Mouse (Mus musculus): ENCODE measurements at regions not wholly inside any gene's neighbourhood (a gene's known extent, or its start where the extent isn't known, plus 50 kb on each side); places are given as distances from the start of the nearest gene placed in this dataset.

DNA sequence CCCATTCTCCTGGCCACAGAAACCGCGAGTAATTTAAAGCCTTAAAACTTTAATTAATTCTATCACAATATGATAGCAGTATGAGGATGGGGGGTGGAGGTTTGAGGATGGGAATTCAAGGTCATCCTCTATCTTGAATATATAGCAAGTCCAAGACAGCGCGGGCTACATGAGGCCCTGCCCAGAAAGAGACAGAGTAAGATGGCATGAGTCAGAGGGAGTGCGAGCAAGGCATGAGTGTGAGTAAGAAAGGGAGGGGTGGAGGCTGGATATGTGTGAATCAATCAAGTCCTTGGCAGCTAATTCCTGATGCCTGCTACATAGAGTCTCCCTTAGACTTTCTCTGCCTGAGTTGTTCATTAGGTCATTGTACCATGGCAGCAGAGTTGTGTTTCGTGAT lies 186.5 kb upstream of the Palmd start:
- no peak for ATAC-seq (ENCODE audit: extremely low read depth, insufficient number of reproducible peaks, low FRiP score, low TSS enrichment)
- Histone ChIP-seq H3K4me3 (no peak overlapping the region), H3K27ac (replicated peaks) (no peak overlapping the region), H3K36me3 (no peaks in the 10 kb centered on the region), H3K4me1 (peaks cover 9% of the 10 kb centered on the region), H3K27me3 (replicated peaks) (no peaks in the 10 kb centered on the region), H3K9me3 (no peaks in the 10 kb centered on the region), H3K4me2 (no peak overlapping the region), H3K9ac (no peak overlapping the region)
- WGBS, result 81% methylated on average over 6 of the region's 6 CpGs

- Histone ChIP-seq H3K9ac (no peak overlapping the region), H3K27ac (replicated peaks) (no peak overlapping the region), H3K27me3 (replicated peaks) (no peaks in the 10 kb centered on the region), H3K4me2 (no peak overlapping the region), H3K4me3 (no peak overlapping the region), H3K36me3 (no peaks in the 10 kb centered on the region), H3K4me1 (peaks cover 9% of the 10 kb centered on the region), H3K9me3 (no peaks in the 10 kb centered on the region)
- no peak for ATAC-seq (ENCODE audit: extremely low read depth, insufficient number of reproducible peaks, low FRiP score, low TSS enrichment)
- WGBS, result 47% methylated on average over 2 of the region's 2 CpGs
Measured at GRCm38 (mm10) chr3:117153011-117153473, 184.3 kb upstream of the Palmd start.

DNA sequence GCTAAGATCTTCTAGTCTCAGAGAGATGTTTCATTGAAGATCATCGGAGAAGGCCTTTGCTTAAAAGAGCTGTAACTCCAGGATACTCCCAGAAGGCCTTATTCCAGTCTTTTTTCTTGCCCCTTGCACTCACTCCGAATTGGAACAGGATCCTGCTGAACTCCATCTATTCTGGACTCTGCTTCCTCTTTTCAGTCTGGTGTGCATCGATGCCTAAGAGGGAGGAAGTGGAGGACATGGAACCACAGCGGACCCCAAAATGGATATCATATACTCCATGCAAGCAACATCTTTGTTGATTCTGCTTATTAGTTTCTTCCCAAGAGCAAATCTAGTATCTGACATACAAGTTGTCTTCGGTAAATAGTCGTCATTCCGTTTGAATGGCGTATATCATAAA lies 183.6 kb upstream of the Palmd start:
- ATAC-seq (ENCODE audit: extremely low read depth, insufficient number of reproducible peaks, low FRiP score, low TSS enrichment), result no peak
- H3K4me1 ChIP-seq, result peaks cover 9% of the 10 kb centered on the region
- no peaks in the 10 kb centered on the region for H3K36me3 ChIP-seq
- no peaks in the 10 kb centered on the region for H3K27me3 ChIP-seq (replicated peaks)
- H3K4me3 ChIP-seq, result no peak overlapping the region
- no peaks in the 10 kb centered on the region for H3K9me3 ChIP-seq
- H3K27ac ChIP-seq (replicated peaks), result no peak overlapping the region
- 77% methylated on average over 8 of the region's 8 CpGs for WGBS
- no peak overlapping the region for H3K4me2 ChIP-seq
- no peak overlapping the region for H3K9ac ChIP-seq

- ATAC-seq (ENCODE audit: extremely low read depth, insufficient number of reproducible peaks, low FRiP score, low TSS enrichment), result no peak
- H3K27ac ChIP-seq (replicated peaks), result no peak overlapping the region
- H3K4me3 ChIP-seq, result no peak overlapping the region
- H3K9ac ChIP-seq, result no peak overlapping the region
- H3K4me2 ChIP-seq, result no peak overlapping the region
- no peaks in the 10 kb centered on the region for H3K27me3 ChIP-seq (replicated peaks)
- WGBS, result 81% methylated on average over 2 of the region's 2 CpGs
- no peaks in the 10 kb centered on the region for H3K4me1 ChIP-seq
- no peaks in the 10 kb centered on the region for H3K9me3 ChIP-seq
- no peaks in the 10 kb centered on the region for H3K36me3 ChIP-seq
Measured at GRCm38 (mm10) chr3:117147414-117147813, 178.6 kb upstream of the Palmd start.

DNA sequence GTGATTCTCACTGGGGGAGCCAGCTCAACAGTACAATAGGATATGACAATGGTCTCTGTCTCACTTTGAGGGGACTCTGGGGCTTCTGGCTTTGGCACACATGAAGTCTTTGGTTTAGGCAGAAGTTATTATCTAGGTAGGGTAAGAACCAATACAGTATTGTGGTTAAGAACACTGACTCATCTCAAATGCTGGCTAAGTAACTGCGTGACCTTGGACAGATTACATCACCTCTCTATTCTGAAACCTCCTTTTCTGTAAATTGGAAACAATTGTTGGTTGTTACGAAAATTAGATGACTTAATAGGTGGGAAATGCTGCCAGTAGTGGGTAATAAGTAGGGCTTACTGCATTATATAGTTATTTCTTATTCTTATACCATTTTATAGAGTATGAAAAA lies 171.0 kb upstream of the Palmd start:
- H3K4me2 ChIP-seq, result no peak overlapping the region
- H3K27ac ChIP-seq (replicated peaks), result no peak overlapping the region
- no peaks in the 10 kb centered on the region for H3K9me3 ChIP-seq
- no peak overlapping the region for H3K9ac ChIP-seq
- no peaks in the 10 kb centered on the region for H3K27me3 ChIP-seq (replicated peaks)
- ATAC-seq (ENCODE audit: extremely low read depth, insufficient number of reproducible peaks, low FRiP score, low TSS enrichment), result no peak
- WGBS, result 80% methylated on average over 2 of the region's 2 CpGs
- H3K4me3 ChIP-seq, result no peak overlapping the region
- H3K4me1 ChIP-seq, result no peaks in the 10 kb centered on the region
- H3K36me3 ChIP-seq, result no peaks in the 10 kb centered on the region

DNA sequence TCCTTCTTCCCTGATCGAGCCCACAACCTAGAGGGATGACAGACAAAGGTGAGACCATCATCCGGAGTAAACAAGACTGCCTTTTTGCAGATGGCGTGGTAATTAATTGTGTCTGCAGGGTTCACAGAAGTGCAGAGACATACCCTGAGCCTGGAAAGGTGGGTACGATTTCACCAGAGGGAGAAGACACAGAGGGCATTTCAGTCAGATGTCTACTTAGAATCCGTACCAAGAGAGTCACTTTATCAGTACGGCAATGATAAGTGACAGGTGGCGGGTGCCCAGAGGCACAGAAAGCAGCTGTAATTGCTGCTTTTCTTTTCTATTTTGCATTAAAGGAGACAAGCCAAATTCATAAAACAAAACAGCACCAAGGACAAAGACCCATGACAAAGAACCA lies 169.9 kb upstream of the Palmd start:
- Histone ChIP-seq H3K9ac (no peak overlapping the region), H3K36me3 (no peaks in the 10 kb centered on the region), H3K4me1 (no peaks in the 10 kb centered on the region), H3K4me3 (no peak overlapping the region), H3K4me2 (no peak overlapping the region), H3K27me3 (replicated peaks) (no peaks in the 10 kb centered on the region), H3K9me3 (no peaks in the 10 kb centered on the region), H3K27ac (replicated peaks) (no peak overlapping the region)
- WGBS, result 71% methylated on average over 7 of the region's 7 CpGs
- ATAC-seq (ENCODE audit: extremely low read depth, insufficient number of reproducible peaks, low FRiP score, low TSS enrichment), result no peak

DNA sequence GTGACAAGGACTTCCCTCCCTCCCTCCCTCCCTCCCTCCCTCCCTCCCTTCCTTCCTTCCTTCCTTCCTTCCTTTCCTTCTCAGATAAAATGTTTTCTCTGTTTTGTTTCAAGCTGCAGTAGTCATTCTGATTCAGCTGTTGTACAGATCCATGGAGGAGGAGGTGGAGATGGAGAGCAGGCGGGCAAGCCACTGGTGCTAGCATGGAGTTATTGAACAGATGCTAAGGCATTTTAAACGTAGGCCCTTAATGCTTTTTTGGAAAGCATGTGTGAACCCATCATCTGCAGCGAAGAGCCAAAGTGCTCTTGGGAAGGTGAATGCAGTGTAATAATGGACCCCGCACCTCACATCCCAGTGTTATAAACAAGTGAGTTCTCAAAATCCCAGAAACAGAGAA lies 164.1 kb upstream of the Palmd start:
- H3K9ac ChIP-seq, result no peak overlapping the region
- no peak overlapping the region for H3K4me2 ChIP-seq
- no peaks in the 10 kb centered on the region for H3K9me3 ChIP-seq
- ATAC-seq (ENCODE audit: extremely low read depth, insufficient number of reproducible peaks, low FRiP score, low TSS enrichment), result no peak
- no peaks in the 10 kb centered on the region for H3K4me1 ChIP-seq
- H3K4me3 ChIP-seq, result no peak overlapping the region
- no peaks in the 10 kb centered on the region for H3K27me3 ChIP-seq (replicated peaks)
- no peaks in the 10 kb centered on the region for H3K36me3 ChIP-seq
- 76% methylated on average over 4 of the region's 4 CpGs for WGBS
- H3K27ac ChIP-seq (replicated peaks), result no peak overlapping the region

DNA sequence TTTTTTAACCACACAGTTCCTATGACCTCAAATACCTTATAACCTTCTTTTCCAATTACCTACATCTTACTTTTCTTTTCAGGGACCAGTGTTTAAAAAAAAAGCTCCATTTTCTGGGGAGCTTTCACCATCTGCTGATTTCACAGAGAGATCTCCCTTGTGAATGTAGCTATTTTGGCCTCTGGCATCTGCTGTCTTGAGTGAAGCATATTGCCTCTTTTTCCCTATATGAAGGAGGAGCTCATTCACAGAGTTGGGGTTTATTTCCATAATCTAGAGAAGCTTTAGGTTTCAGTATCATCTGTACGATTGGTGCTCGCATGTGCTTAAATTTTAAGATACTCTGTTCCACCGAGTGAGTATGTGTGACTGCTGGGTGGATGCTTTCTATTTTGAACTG lies 153.4 kb upstream of the Palmd start:
- Histone ChIP-seq H3K27me3 (replicated peaks) (no peaks in the 10 kb centered on the region), H3K9me3 (0 out of 2 replicates have a peak, but pooled peaks cover 3% of the 10 kb centered on the region), H3K9ac (no peak overlapping the region), H3K36me3 (no peaks in the 10 kb centered on the region), H3K4me3 (no peak overlapping the region), H3K4me2 (no peak overlapping the region), H3K4me1 (no peaks in the 10 kb centered on the region), H3K27ac (replicated peaks) (no peak overlapping the region)
- 93% methylated on average over 3 of the region's 3 CpGs for WGBS
- no peak for ATAC-seq (ENCODE audit: extremely low read depth, insufficient number of reproducible peaks, low FRiP score, low TSS enrichment)

- WGBS, result 51% methylated on average over 13 of the region's 13 CpGs
- Histone ChIP-seq H3K9ac (no peak overlapping the region), H3K4me1 (no peaks in the 10 kb centered on the region), H3K4me3 (no peak overlapping the region), H3K4me2 (no peak overlapping the region), H3K9me3 (0 out of 2 replicates have a peak, but pooled peaks cover 3% of the 10 kb centered on the region), H3K36me3 (no peaks in the 10 kb centered on the region), H3K27me3 (replicated peaks) (no peaks in the 10 kb centered on the region), H3K27ac (replicated peaks) (no peak overlapping the region)
- ATAC-seq (ENCODE audit: extremely low read depth, insufficient number of reproducible peaks, low FRiP score, low TSS enrichment), result no peak
Measured at GRCm38 (mm10) chr3:117120086-117121055, 151.6 kb upstream of the Palmd start.

- no peak overlapping the region for H3K4me2 ChIP-seq
- no peak overlapping the region for H3K4me3 ChIP-seq
- ATAC-seq (ENCODE audit: extremely low read depth, insufficient number of reproducible peaks, low FRiP score, low TSS enrichment), result no peak
- H3K4me1 ChIP-seq, result no peaks in the 10 kb centered on the region
- H3K36me3 ChIP-seq, result no peaks in the 10 kb centered on the region
- WGBS, result 68% methylated on average over 5 of the region's 5 CpGs
- H3K27me3 ChIP-seq (replicated peaks), result no peaks in the 10 kb centered on the region
- no peak overlapping the region for H3K27ac ChIP-seq (replicated peaks)
- 0 out of 2 replicates have a peak, but pooled peaks cover 3% of the 10 kb centered on the region for H3K9me3 ChIP-seq
- H3K9ac ChIP-seq, result no peak overlapping the region
Measured at GRCm38 (mm10) chr3:117119576-117119975, 150.8 kb upstream of the Palmd start.

DNA sequence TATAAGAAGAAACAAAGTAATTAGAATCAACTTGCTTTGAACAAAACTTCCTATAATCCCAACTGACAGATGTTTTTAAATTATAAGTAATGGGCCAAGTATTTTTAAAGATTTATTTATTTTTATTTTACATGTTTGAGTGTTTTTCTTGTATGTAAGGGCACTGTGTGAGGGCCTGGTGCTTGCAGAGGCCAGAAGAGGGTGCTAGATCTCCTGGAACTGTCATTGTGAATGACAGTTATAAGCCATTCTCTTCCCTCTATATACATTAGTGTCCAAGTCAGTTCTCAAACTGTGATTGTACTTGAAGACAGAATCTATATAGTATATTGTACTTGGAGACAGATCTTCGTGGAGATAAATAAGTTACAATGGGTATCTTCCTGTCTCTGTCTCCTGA lies 149.1 kb upstream of the Palmd start:
- no peak for ATAC-seq (ENCODE audit: extremely low read depth, insufficient number of reproducible peaks, low FRiP score, low TSS enrichment)
- no peak overlapping the region for H3K4me2 ChIP-seq
- 34% methylated on average over 1 of the region's 1 CpGs for WGBS

GRCm38 (mm10) chr3:117116210-117116609 lies 147.4 kb upstream of the Palmd start:
- H3K4me2 ChIP-seq, result no peak overlapping the region
- no peak for ATAC-seq (ENCODE audit: extremely low read depth, insufficient number of reproducible peaks, low FRiP score, low TSS enrichment)
- 81% methylated on average over 2 of the region's 2 CpGs for WGBS

More for the DNA sequence above, 149.1 kb upstream of the Palmd start:
- Histone ChIP-seq H3K4me1 (no peaks in the 10 kb centered on the region), H3K9me3 (0 out of 2 replicates have a peak, but pooled peaks cover 3% of the 10 kb centered on the region), H3K27ac (replicated peaks) (no peak overlapping the region), H3K9ac (no peak overlapping the region), H3K27me3 (replicated peaks) (no peaks in the 10 kb centered on the region), H3K4me3 (no peak overlapping the region), H3K36me3 (no peaks in the 10 kb centered on the region)

More at GRCm38 (mm10) chr3:117116210-117116609, 147.4 kb upstream of the Palmd start:
- Histone ChIP-seq H3K4me3 (no peak overlapping the region), H3K27me3 (replicated peaks) (no peaks in the 10 kb centered on the region), H3K27ac (replicated peaks) (no peak overlapping the region), H3K36me3 (no peaks in the 10 kb centered on the region), H3K4me1 (no peaks in the 10 kb centered on the region), H3K9ac (no peak overlapping the region), H3K9me3 (no peaks in the 10 kb centered on the region)

Data from heart, embryonic 13.5 days (tissue).